Mouse (Mus musculus): ENCODE measurements around the gene Nacc1. TPM values are rescaled to one million over a fixed set of nuclear protein-coding genes. Genes with fewer than 3 reads are reported as not detected.

The Nacc1 gene
- polyA plus RNA-seq, 1 experiment from 2014 or later: 15.3 TPM

GRCm38 (mm10) chr8:84663483-84664327, 24.0 kb downstream of the Nacc1 start:
- ATAC-seq (ENCODE audit: low read depth): peak; percentile 83
- whole genome bisulfite sequencing: 3% methylated on average over 43 of the region's 43 CpGs
- peaks cover 40% of the 10 kb centered on the region for H3K4me1 ChIP-seq (ENCODE audit: control insufficient read depth, insufficient read depth, low read length)

GRCm38 (mm10) chr8:84662581-84663065, 25.0 kb downstream of the Nacc1 start, which contains the start of gene Ier2:
Gene Ier2, minus strand, starts transcription at chr8:84662852.
- Histone ChIP-seq H3K4me2 (ENCODE audit: low read depth, low read length) (peak within 1 kb of the TSS; percentile 88), H3K9me3 (ENCODE audit: control insufficient read depth, low read length) (no peaks in the 10 kb centered on the region), H3K9ac (replicated peaks; ENCODE audit: low read depth, low read length) (peak within 1 kb of the TSS; percentile 76), H3K27me3 (ENCODE audit: control insufficient read depth, insufficient read depth, low read length) (no peaks in the 10 kb centered on the region), H3K36me3 (ENCODE audit: control insufficient read depth, insufficient read depth, low read length) (no peaks in the 10 kb centered on the region), H3K4me3 (ENCODE audit: low read depth, low read length) (peak within 1 kb of the TSS; percentile 51), H3K4me1 (ENCODE audit: control insufficient read depth, insufficient read depth, low read length) (peaks cover 40% of the 10 kb centered on the region), H3K27ac (ENCODE audit: low read depth, low read length) (peak within 1 kb of the TSS; percentile 84)
- WGBS: under 1% methylated on average over 27 of the region's 27 CpGs
- peak; percentile 68 for ATAC-seq (ENCODE audit: low read depth)

More at GRCm38 (mm10) chr8:84663483-84664327, 24.0 kb downstream of the Nacc1 start:
- Histone ChIP-seq H3K4me2 (ENCODE audit: low read depth, low read length) (peak overlapping the region; percentile 88), H3K36me3 (ENCODE audit: control insufficient read depth, insufficient read depth, low read length) (no peaks in the 10 kb centered on the region), H3K27me3 (ENCODE audit: control insufficient read depth, insufficient read depth, low read length) (no peaks in the 10 kb centered on the region), H3K9me3 (ENCODE audit: control insufficient read depth, low read length) (no peaks in the 10 kb centered on the region), H3K27ac (ENCODE audit: low read depth, low read length) (peak overlapping the region; percentile 84), H3K9ac (replicated peaks; ENCODE audit: low read depth, low read length) (peak overlapping the region; percentile 65), H3K4me3 (ENCODE audit: low read depth, low read length) (peak overlapping the region; percentile 51)

GRCm38 (mm10) chr8:84661961-84662571, 25.6 kb downstream of the Nacc1 start:
- under 1% methylated on average over 61 of the region's 61 CpGs for WGBS
- Histone ChIP-seq H3K27me3 (ENCODE audit: control insufficient read depth, insufficient read depth, low read length) (no peaks in the 10 kb centered on the region), H3K4me1 (ENCODE audit: control insufficient read depth, insufficient read depth, low read length) (peaks cover 40% of the 10 kb centered on the region)

GRCm38 (mm10) chr8:84661458-84661871, 26.2 kb downstream of the Nacc1 start:
- Histone ChIP-seq H3K27me3 (ENCODE audit: control insufficient read depth, insufficient read depth, low read length) (no peaks in the 10 kb centered on the region), H3K4me2 (ENCODE audit: low read depth, low read length) (peak overlapping the region; percentile 88), H3K27ac (ENCODE audit: low read depth, low read length) (peak overlapping the region; percentile 84), H3K9me3 (ENCODE audit: control insufficient read depth, low read length) (no peaks in the 10 kb centered on the region), H3K9ac (replicated peaks; ENCODE audit: low read depth, low read length) (peak overlapping the region; percentile 76), H3K4me1 (ENCODE audit: control insufficient read depth, insufficient read depth, low read length) (peaks cover 45% of the 10 kb centered on the region), H3K4me3 (ENCODE audit: low read depth, low read length) (peak overlapping the region; percentile 51), H3K36me3 (ENCODE audit: control insufficient read depth, insufficient read depth, low read length) (no peaks in the 10 kb centered on the region)
- no peak for ATAC-seq (ENCODE audit: low read depth)
- 1% methylated on average over 24 of the region's 24 CpGs for WGBS

More at GRCm38 (mm10) chr8:84661961-84662571, 25.6 kb downstream of the Nacc1 start:
- peak; percentile 8; the same call in 1 of the 2 replicates for ATAC-seq (ENCODE audit: low read depth)
- H3K9ac ChIP-seq (replicated peaks; ENCODE audit: low read depth, low read length): peak overlapping the region; percentile 76
- H3K9me3 ChIP-seq (ENCODE audit: control insufficient read depth, low read length): no peaks in the 10 kb centered on the region
- no peaks in the 10 kb centered on the region for H3K36me3 ChIP-seq (ENCODE audit: control insufficient read depth, insufficient read depth, low read length)
- peak overlapping the region; percentile 51 for H3K4me3 ChIP-seq (ENCODE audit: low read depth, low read length)
- H3K4me2 ChIP-seq (ENCODE audit: low read depth, low read length): peak overlapping the region; percentile 88
- H3K27ac ChIP-seq (ENCODE audit: low read depth, low read length): peak overlapping the region; percentile 84

- H3K9me3 ChIP-seq (ENCODE audit: control insufficient read depth, low read length): no peaks in the 10 kb centered on the region
- H3K4me3 ChIP-seq (ENCODE audit: low read depth, low read length): peak overlapping the region; percentile 51
- H3K27ac ChIP-seq (ENCODE audit: low read depth, low read length): peak overlapping the region; percentile 40; the same call in 1 of the 2 replicates
- 0% methylated on average over 20 of the region's 20 CpGs for WGBS
- peak overlapping the region; percentile 88 for H3K4me2 ChIP-seq (ENCODE audit: low read depth, low read length)
- ATAC-seq (ENCODE audit: low read depth): no peak
- peak overlapping the region; percentile 76; the same call in 1 of the 2 replicates for H3K9ac ChIP-seq (replicated peaks; ENCODE audit: low read depth, low read length)
- no peaks in the 10 kb centered on the region for H3K27me3 ChIP-seq (ENCODE audit: control insufficient read depth, insufficient read depth, low read length)
- peaks cover 45% of the 10 kb centered on the region for H3K4me1 ChIP-seq (ENCODE audit: control insufficient read depth, insufficient read depth, low read length)
- no peaks in the 10 kb centered on the region for H3K36me3 ChIP-seq (ENCODE audit: control insufficient read depth, insufficient read depth, low read length)
Observed at GRCm38 (mm10) chr8:84660819-84661457, 26.7 kb downstream of the Nacc1 start.

GRCm38 (mm10) chr8:84659936-84660818, 27.5 kb downstream of the Nacc1 start:
- ATAC-seq (ENCODE audit: low read depth): no peak
- Histone ChIP-seq H3K27me3 (ENCODE audit: control insufficient read depth, insufficient read depth, low read length) (no peaks in the 10 kb centered on the region), H3K9ac (replicated peaks; ENCODE audit: low read depth, low read length) (peak overlapping the region; percentile 76), H3K9me3 (ENCODE audit: control insufficient read depth, low read length) (no peaks in the 10 kb centered on the region), H3K4me3 (ENCODE audit: low read depth, low read length) (peak overlapping the region; percentile 51), H3K4me1 (ENCODE audit: control insufficient read depth, insufficient read depth, low read length) (peaks cover 39% of the 10 kb centered on the region), H3K27ac (ENCODE audit: low read depth, low read length) (peak overlapping the region; percentile 40), H3K36me3 (ENCODE audit: control insufficient read depth, insufficient read depth, low read length) (no peaks in the 10 kb centered on the region), H3K4me2 (ENCODE audit: low read depth, low read length) (peak overlapping the region; percentile 88)
- 3% methylated on average over 33 of the region's 33 CpGs for WGBS

- Histone ChIP-seq H3K27ac (ENCODE audit: low read depth, low read length) (no peak overlapping the region), H3K9ac (replicated peaks; ENCODE audit: low read depth, low read length) (no peak overlapping the region), H3K36me3 (ENCODE audit: control insufficient read depth, insufficient read depth, low read length) (no peaks in the 10 kb centered on the region), H3K9me3 (ENCODE audit: control insufficient read depth, low read length) (no peaks in the 10 kb centered on the region), H3K4me3 (ENCODE audit: low read depth, low read length) (no peak overlapping the region), H3K4me2 (ENCODE audit: low read depth, low read length) (no peak overlapping the region), H3K27me3 (ENCODE audit: control insufficient read depth, insufficient read depth, low read length) (no peaks in the 10 kb centered on the region), H3K4me1 (ENCODE audit: control insufficient read depth, insufficient read depth, low read length) (peaks cover 39% of the 10 kb centered on the region)
- no peak for ATAC-seq (ENCODE audit: low read depth)
- 75% methylated on average over 1 of the region's 1 CpGs for WGBS
Observed at GRCm38 (mm10) chr8:84658951-84659350, 28.7 kb downstream of the Nacc1 start.

- 60% methylated on average over 4 of the region's 4 CpGs for WGBS
- H3K27ac ChIP-seq (ENCODE audit: low read depth, low read length): no peak overlapping the region
- H3K4me3 ChIP-seq (ENCODE audit: low read depth, low read length): no peak overlapping the region
- no peaks in the 10 kb centered on the region for H3K27me3 ChIP-seq (ENCODE audit: control insufficient read depth, insufficient read depth, low read length)
- peaks cover 32% of the 10 kb centered on the region; the same call in 1 of the 2 replicates for H3K4me1 ChIP-seq (ENCODE audit: control insufficient read depth, insufficient read depth, low read length)
- H3K4me2 ChIP-seq (ENCODE audit: low read depth, low read length): no peak overlapping the region
- ATAC-seq (ENCODE audit: low read depth): no peak
- H3K9ac ChIP-seq (replicated peaks; ENCODE audit: low read depth, low read length): no peak overlapping the region
- H3K36me3 ChIP-seq (ENCODE audit: control insufficient read depth, insufficient read depth, low read length): no peaks in the 10 kb centered on the region
- no peaks in the 10 kb centered on the region for H3K9me3 ChIP-seq (ENCODE audit: control insufficient read depth, low read length)
Observed at GRCm38 (mm10) chr8:84657680-84658079, 30.0 kb downstream of the Nacc1 start.
